In genomic region chr9:85762476-85762875, GRCm38 (mm10) we compare ENCODE assay signal across 20 mouse cellular contexts. TPM values are rescaled to one million over a fixed set of nuclear protein-coding genes. Genes with fewer than 3 reads are reported as not detected.
DNase-seq lines count a peak whose midpoint lies in the region; ATAC-seq and TF ChIP-seq lines count a peak whose summit lies in the region.
"Had no signal": no experiment of that assay in that cellular context is flagged by ENCODE, and none has a peak within 500 bp of the region (broad histone marks: within the 10 kb centered on the region; RNA-seq: fewer than 3 reads in every experiment).

No protein-coding gene starts in this region.

- H3K9ac ChIP-seq in midbrain, embryonic 16.5 days (ENCODE audit: low read depth, low read length): no peak overlapping the region
- H3K9ac ChIP-seq: forebrain, embryonic 12.5 days; limb, embryonic 13.5 days; midbrain, embryonic 13.5 days had no signal

- H3K4me2 ChIP-seq in midbrain, embryonic 16.5 days (ENCODE audit: low read length): no peak overlapping the region
- H3K4me2 ChIP-seq: forebrain, embryonic 12.5 days; heart, embryonic 11.5 days; limb, embryonic 13.5 days; midbrain, embryonic 13.5 days had no signal

- no peak overlapping the region for H3K27ac ChIP-seq in midbrain, embryonic 16.5 days (ENCODE audit: low read length)
- H3K27ac ChIP-seq: forebrain, embryonic 12.5 days; limb, embryonic 13.5 days; midbrain, embryonic 13.5 days had no signal

- no peaks in the 10 kb centered on the region for H3K36me3 ChIP-seq in G1E (replicated peaks)
- H3K36me3 ChIP-seq in midbrain, embryonic 16.5 days (ENCODE audit: control insufficient read depth, insufficient read depth, low read length): no peaks in the 10 kb centered on the region
- H3K36me3 ChIP-seq: forebrain, embryonic 12.5 days; limb, embryonic 13.5 days; midbrain, embryonic 13.5 days had no signal

- H3K4me3 ChIP-seq in lung, adult 2 months (replicated peaks; ENCODE audit: extremely low read depth, low read depth, low read length): no peak overlapping the region
- no peak overlapping the region for H3K4me3 ChIP-seq in G1E (ENCODE audit: low read depth, low read length)
- no peak overlapping the region for H3K4me3 ChIP-seq in midbrain, embryonic 16.5 days (ENCODE audit: low read depth, low read length)
- H3K4me3 ChIP-seq: forebrain, embryonic 12.5 days; limb, embryonic 13.5 days; midbrain, embryonic 13.5 days had no signal

- TF ChIP-seq CTCF in lung, adult 2 months (IDR thresholded peaks at IDR 0.05; ENCODE audit: insufficient read depth, low read length): no peak
- TF ChIP-seq CTCF in G1E (IDR thresholded peaks at IDR 0.05; ENCODE audit: low read depth, low read length): no peak

- TF ChIP-seq POLR2A in lung, adult 2 months (IDR thresholded peaks at IDR 0.05; ENCODE audit: borderline replicate concordance, extremely low read depth, low read depth, low read length): no peak

- ATAC-seq in G1E (ENCODE audit: extremely low read depth, insufficient number of reproducible peaks, low FRiP score, poor library complexity, severe bottlenecking): peak; percentile 49
- ATAC-seq in midbrain, embryonic 16.5 days: no peak
- ATAC-seq: midbrain, embryonic 13.5 days; Patski had no signal

- H3K27me3 ChIP-seq in G1E (ENCODE audit: insufficient read depth, low read length): peaks cover 5% of the 10 kb centered on the region; the same call in 1 of the 2 replicates
- no peaks in the 10 kb centered on the region for H3K27me3 ChIP-seq in midbrain, embryonic 16.5 days (ENCODE audit: control insufficient read depth, insufficient read depth, low read depth, low read length)
- H3K27me3 ChIP-seq: forebrain, embryonic 12.5 days; limb, embryonic 13.5 days; midbrain, embryonic 13.5 days; Patski had no signal

- peak; percentile 45 for DNase-seq in lung, postnatal 36 days
- no peak for DNase-seq in lung, adult 2 months
- DNase-seq in G1E (ENCODE audit: low spot score): peak; percentile 4
- peak; percentile 34 for DNase-seq in c-Kit-positive CD71-negative TER-119-negative erythroid progenitor cells, embryonic 14.5 days (ENCODE audit: low read depth)
- DNase-seq in monocyte, adult 2 months (ENCODE audit: low read depth in 1 of 2, low spot score in 2 of 2): peak; percentile 21 to 52
- DNase-seq in layer of hippocampus, postnatal 10 days (ENCODE audit: low spot score in 2 of 2): no peak
- DNase-seq in layer of hippocampus, adult 9-10 months (ENCODE audit: low spot score): no peak
- DNase-seq: adrenal gland, postnatal 36 days; cerebellum, adult 9-11 months; heart, postnatal 14 days; kidney, adult 18-20 months; kidney, postnatal 25 days; lung, postnatal 10 days; thymus, postnatal 4 days had no signal

- H3K9me3 ChIP-seq in G1E (replicated peaks): no peaks in the 10 kb centered on the region
- H3K9me3 ChIP-seq in midbrain, embryonic 16.5 days (replicated peaks; ENCODE audit: control insufficient read depth, low read length, poor library complexity, severe bottlenecking): no peaks in the 10 kb centered on the region
- H3K9me3 ChIP-seq: forebrain, embryonic 12.5 days; limb, embryonic 13.5 days; midbrain, embryonic 13.5 days had no signal

- no peaks in the 10 kb centered on the region; the same call in 1 of the 2 replicates for H3K4me1 ChIP-seq in lung, adult 2 months (ENCODE audit: control insufficient read depth, insufficient read depth, low read length)
- peaks cover 7% of the 10 kb centered on the region for H3K4me1 ChIP-seq in G1E (ENCODE audit: insufficient read depth, low read depth, low read length)
- H3K4me1 ChIP-seq in midbrain, embryonic 16.5 days (ENCODE audit: control insufficient read depth, insufficient read depth, low read length): no peaks in the 10 kb centered on the region
- H3K4me1 ChIP-seq: forebrain, embryonic 12.5 days; limb, embryonic 13.5 days; midbrain, embryonic 13.5 days had no signal

- 93% methylated on average over 1 of the region's 1 CpGs for WGBS in lung, adult 2 months
- WGBS in midbrain, embryonic 16.5 days: 75% methylated on average over 1 of the region's 1 CpGs

RNA-seq across cellular contexts. Expression of gene Ibtk, which starts 13.3 kb away (rescaled TPM):
- polyA plus RNA-seq in lung, adult 2 months (2012; rRNA removed): 3.0 and 5.4 TPM in 2 replicates
- total RNA-seq in G1E (2014; fragmentation: Nextera tagmentation): 50.9 and 63.5 TPM in 2 replicates
- total RNA-seq in G1E (2017): 36.0 and 45.5 TPM in 2 replicates
- 17.3 and 23.0 TPM in 2 replicates for polyA plus RNA-seq in G1E (2012)
- 10 to 100 TPM; 22.3 to 24.2 TPM for total RNA-seq in layer of hippocampus, postnatal 10 days (2021)
- 28.4 and 31.8 TPM in 2 replicates for polyA plus RNA-seq in midbrain, embryonic 16.5 days (2015; fragmentation: Nextera tagmentation; extraction: Ambion mirVana)

Comparison
In these comparisons a context has a peak if more than half of its experiments do, and no peak if none do; other contexts are left out.
1. DNase-seq: peak in lung, postnatal 36 days (single experiment), G1E (single experiment), c-Kit-positive CD71-negative TER-119-negative erythroid progenitor cells, embryonic 14.5 days (single experiment) and monocyte, adult 2 months (2 of 2); none in lung, adult 2 months (single experiment), layer of hippocampus, postnatal 10 days (0 of 2) and layer of hippocampus, adult 9-10 months (single experiment).